Mouse (Mus musculus): ENCODE results near the gene Arf1. TPM values are rescaled to one million over a fixed set of nuclear protein-coding genes. Genes with fewer than 3 reads are reported as not detected.

The Arf1 gene
- polyA plus RNA-seq, 1 experiment from 2014 or later = 622 TPM

GRCm38 (mm10) chr11:59176921-59177320 is 51.1 kb downstream of the Arf1 start:
- Histone ChIP-seq H3K36me3 (no peaks in the 10 kb centered on the region), H3K4me3 (peak overlapping the region; percentile 16), H3K9ac (no peak overlapping the region), H3K9me3 (no peaks in the 10 kb centered on the region), H3K4me2 (peak overlapping the region; percentile 13; the same call in 1 of the 2 replicates), H3K27me3 (peaks cover 85% of the 10 kb centered on the region), H3K27ac (no peak overlapping the region), H3K4me1 (replicated peaks) (no peaks in the 10 kb centered on the region; the same call in 1 of the 2 replicates)
- ATAC-seq (ENCODE audit: low FRiP score) = no peak
- 10% methylated on average over 34 of the region's 34 CpGs for WGBS

- Histone ChIP-seq H3K4me3 (peak overlapping the region; percentile 16), H3K4me1 (replicated peaks) (no peaks in the 10 kb centered on the region; the same call in 1 of the 2 replicates), H3K36me3 (no peaks in the 10 kb centered on the region), H3K27ac (no peak overlapping the region), H3K27me3 (peaks cover 82% of the 10 kb centered on the region), H3K9ac (no peak overlapping the region), H3K4me2 (peak overlapping the region; percentile 13; the same call in 1 of the 2 replicates), H3K9me3 (no peaks in the 10 kb centered on the region)
- no peak for ATAC-seq (ENCODE audit: low FRiP score)
- 3% methylated on average over 48 of the region's 48 CpGs for WGBS
Measured at GRCm38 (mm10) chr11:59176475-59176874, 51.6 kb downstream of the Arf1 start.

DNA sequence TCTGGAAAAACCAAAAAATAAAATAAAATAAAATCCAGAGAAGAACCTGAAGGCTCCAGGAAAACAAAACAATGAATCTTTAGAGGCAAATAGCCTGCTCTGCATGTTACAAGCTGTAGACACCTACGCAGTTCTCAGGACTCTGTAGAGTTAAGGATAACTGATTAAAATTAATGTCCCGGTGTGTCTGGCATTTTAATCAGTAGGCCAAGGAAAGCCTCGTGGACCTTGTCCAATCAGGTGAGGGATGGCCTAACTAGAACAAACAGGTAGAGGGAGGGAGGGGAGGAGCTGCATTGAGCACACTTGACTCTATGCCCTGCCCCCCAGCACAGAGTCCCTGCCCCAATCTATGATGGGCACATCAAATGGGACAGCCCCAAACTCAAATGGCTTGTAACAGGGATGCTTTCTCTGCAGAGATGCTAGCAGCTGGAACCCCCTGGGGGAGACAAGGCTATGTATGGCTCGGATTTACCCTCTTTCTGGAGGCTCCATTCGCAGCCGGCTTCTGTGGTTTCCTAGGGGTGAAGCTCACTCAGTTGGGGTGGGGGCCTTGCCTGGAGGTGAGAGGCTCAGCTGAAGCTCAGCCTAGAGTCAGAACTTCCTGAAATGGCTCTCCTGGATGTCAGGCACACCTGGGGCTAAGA is 53.8 kb downstream of the Arf1 start:
- ATAC-seq (ENCODE audit: low FRiP score) = no peak
- H3K27me3 ChIP-seq = peaks cover 72% of the 10 kb centered on the region
- no peak overlapping the region for H3K9ac ChIP-seq
- no peaks in the 10 kb centered on the region; the same call in 1 of the 2 replicates for H3K4me1 ChIP-seq (replicated peaks)
- H3K4me3 ChIP-seq = no peak overlapping the region
- H3K27ac ChIP-seq = no peak overlapping the region
- H3K4me2 ChIP-seq = no peak overlapping the region
- no peaks in the 10 kb centered on the region for H3K9me3 ChIP-seq
- WGBS = 49% methylated on average over 6 of the region's 6 CpGs
- H3K36me3 ChIP-seq = no peaks in the 10 kb centered on the region

DNA sequence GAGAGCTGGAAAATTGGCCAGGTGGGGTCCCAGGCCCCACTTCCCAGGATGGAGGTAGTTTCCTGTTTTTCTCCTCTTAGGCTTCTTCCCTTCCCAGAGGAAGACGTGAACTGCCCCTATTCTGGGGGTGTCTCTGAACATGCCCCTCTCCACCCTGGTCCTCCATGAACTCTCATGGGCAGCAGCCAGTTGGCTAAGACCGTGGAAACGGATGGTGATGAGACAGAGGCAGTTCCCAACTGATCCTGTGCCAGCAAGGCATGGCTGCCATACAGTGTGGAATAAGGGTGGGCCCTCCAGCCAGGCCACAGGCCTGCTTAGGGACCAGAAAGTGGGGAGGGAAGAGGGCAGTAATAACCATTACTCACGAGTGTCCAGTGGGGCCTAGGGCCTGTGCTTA is 57.5 kb downstream of the Arf1 start:
- Histone ChIP-seq H3K4me2 (no peak overlapping the region), H3K36me3 (no peaks in the 10 kb centered on the region), H3K27ac (no peak overlapping the region), H3K9ac (no peak overlapping the region), H3K4me3 (no peak overlapping the region), H3K4me1 (replicated peaks) (no peaks in the 10 kb centered on the region), H3K27me3 (peaks cover 39% of the 10 kb centered on the region), H3K9me3 (no peaks in the 10 kb centered on the region)
- no peak for ATAC-seq (ENCODE audit: low FRiP score)
- WGBS = 78% methylated on average over 4 of the region's 4 CpGs

GRCm38 (mm10) chr11:59169807-59170206 is 58.3 kb downstream of the Arf1 start:
- H3K4me3 ChIP-seq = no peak overlapping the region
- 80% methylated on average over 3 of the region's 3 CpGs for WGBS

GRCm38 (mm10) chr11:59165616-59166241 is 62.3 kb downstream of the Arf1 start:
- peaks cover 8% of the 10 kb centered on the region; the same call in 1 of the 2 replicates for H3K27me3 ChIP-seq
- ATAC-seq (ENCODE audit: low FRiP score) = no peak
- peaks cover 22% of the 10 kb centered on the region for H3K4me1 ChIP-seq (replicated peaks)
- H3K9me3 ChIP-seq = no peaks in the 10 kb centered on the region
- H3K4me2 ChIP-seq = no peak overlapping the region
- no peak overlapping the region for H3K4me3 ChIP-seq
- H3K36me3 ChIP-seq = peaks cover 4% of the 10 kb centered on the region; the same call in 1 of the 2 replicates
- H3K9ac ChIP-seq = no peak overlapping the region
- H3K27ac ChIP-seq = 0 out of 2 replicates have a peak overlapping the region, but pooled peaks have one; percentile 35
- 37% methylated on average over 2 of the region's 2 CpGs for WGBS

More at GRCm38 (mm10) chr11:59169807-59170206, 58.3 kb downstream of the Arf1 start:
- Histone ChIP-seq H3K9ac (0 out of 2 replicates have a peak overlapping the region, but pooled peaks have one; percentile 10), H3K36me3 (no peaks in the 10 kb centered on the region), H3K4me1 (replicated peaks) (no peaks in the 10 kb centered on the region), H3K27ac (no peak overlapping the region), H3K9me3 (no peaks in the 10 kb centered on the region), H3K27me3 (peaks cover 32% of the 10 kb centered on the region), H3K4me2 (no peak overlapping the region)
- ATAC-seq (ENCODE audit: low FRiP score) = no peak

DNA sequence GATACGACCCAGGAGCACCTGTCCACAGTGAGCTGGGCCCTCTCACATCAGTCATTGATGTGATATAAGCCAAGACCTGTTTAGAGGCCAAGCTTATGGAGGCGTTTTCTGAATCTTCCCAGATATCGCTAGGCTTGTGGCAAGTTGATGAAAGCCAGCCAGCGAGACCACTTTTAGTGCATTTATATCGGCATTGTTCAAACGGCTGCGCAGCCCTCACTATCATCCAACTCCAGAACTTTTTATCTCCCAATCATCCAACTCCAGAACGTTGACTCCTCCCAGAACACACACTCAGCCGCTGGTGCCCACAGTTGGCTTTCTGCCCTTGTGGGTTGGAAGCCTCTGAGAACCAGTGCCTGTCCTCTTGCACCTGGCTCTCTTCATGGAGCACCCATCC is 63.7 kb downstream of the Arf1 start:
- Histone ChIP-seq H3K4me1 (replicated peaks) (peaks cover 22% of the 10 kb centered on the region), H3K4me3 (peak overlapping the region; percentile 69)

DNA sequence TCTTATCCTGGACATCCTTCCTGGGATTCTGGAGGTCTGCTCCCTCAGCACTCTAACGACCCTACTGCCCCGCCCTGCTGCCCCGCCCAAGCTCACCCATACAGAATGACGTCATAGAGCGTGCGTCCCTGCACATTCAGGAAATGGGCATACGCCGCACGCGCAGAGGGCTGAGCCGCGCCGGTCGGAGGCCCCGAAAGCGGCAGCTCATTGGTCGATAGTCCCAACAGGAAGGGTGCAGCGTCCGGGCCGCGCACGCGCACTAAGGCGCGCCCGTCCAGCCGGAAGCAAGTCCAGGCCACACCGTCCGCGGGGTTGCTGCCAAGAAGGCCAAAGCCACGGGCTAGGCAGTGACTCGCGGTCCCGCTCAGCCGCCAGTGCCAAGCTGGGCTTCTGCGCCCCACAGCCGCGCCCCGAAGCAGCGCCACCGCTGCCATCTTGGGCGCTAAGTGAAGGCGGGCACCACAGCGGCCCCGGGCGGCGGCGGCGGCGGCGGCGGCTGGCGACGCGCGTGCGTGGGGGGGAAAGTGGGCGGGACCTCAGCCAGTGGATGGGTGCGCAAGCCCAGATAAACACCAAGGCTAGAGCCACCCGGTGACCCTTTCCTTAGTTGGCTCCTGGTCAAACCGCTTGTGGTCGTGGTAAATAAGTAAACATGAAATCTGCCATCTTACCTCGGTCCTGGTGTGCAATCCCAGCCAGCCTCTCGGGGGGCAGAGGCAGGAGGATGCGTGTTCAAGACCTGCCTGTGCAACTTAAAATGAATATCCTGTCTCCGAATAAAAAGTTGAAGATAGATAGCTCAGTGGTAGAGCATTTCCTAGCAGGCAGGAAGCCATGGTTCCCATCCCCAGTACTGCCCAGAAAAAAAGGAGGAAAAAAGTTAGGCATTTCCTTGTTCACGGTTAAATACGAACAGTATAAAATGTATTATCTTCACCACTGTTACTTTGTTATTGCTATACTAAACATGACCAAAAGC is 64.5 kb downstream of the Arf1 start, which contains the start of gene Iba57:
TSS of gene Iba57 (minus strand) at position 485 of the 982 bp plus-strand sequence.
- Histone ChIP-seq H3K36me3 (peaks cover 12% of the 10 kb centered on the region; the same call in 1 of the 2 replicates), H3K9ac (peak within 1 kb of the TSS; percentile 89), H3K9me3 (no peaks in the 10 kb centered on the region), H3K27ac (peak within 1 kb of the TSS; percentile 100), H3K4me2 (peak within 1 kb of the TSS; percentile 73), H3K4me1 (replicated peaks) (peaks cover 22% of the 10 kb centered on the region), H3K4me3 (peak within 1 kb of the TSS; percentile 69), H3K27me3 (peaks cover 5% of the 10 kb centered on the region; the same call in 1 of the 2 replicates)
- ATAC-seq (ENCODE audit: low FRiP score) = peak; percentile 98
- 3% methylated on average over 68 of the region's 68 CpGs for WGBS

More for the DNA sequence above, 63.7 kb downstream of the Arf1 start:
- ATAC-seq (ENCODE audit: low FRiP score) = no peak
- Histone ChIP-seq H3K36me3 (peaks cover 6% of the 10 kb centered on the region; the same call in 1 of the 2 replicates), H3K4me2 (peak overlapping the region; percentile 73), H3K27me3 (peaks cover 5% of the 10 kb centered on the region; the same call in 1 of the 2 replicates), H3K9me3 (no peaks in the 10 kb centered on the region), H3K27ac (peak overlapping the region; percentile 100), H3K9ac (0 out of 2 replicates have a peak overlapping the region, but pooled peaks have one; percentile 89)
- 93% methylated on average over 9 of the region's 9 CpGs for WGBS

GRCm38 (mm10) chr11:59162443-59163254 is 65.4 kb downstream of the Arf1 start:
- Histone ChIP-seq H3K4me2 (peak overlapping the region; percentile 73), H3K36me3 (peaks cover 21% of the 10 kb centered on the region), H3K27ac (peak overlapping the region; percentile 100), H3K9ac (peak overlapping the region; percentile 72), H3K9me3 (no peaks in the 10 kb centered on the region), H3K4me3 (peak overlapping the region; percentile 69), H3K27me3 (no peaks in the 10 kb centered on the region), H3K4me1 (replicated peaks) (peaks cover 22% of the 10 kb centered on the region)
- 63% methylated on average over 9 of the region's 9 CpGs for WGBS
- ATAC-seq (ENCODE audit: low FRiP score) = peak; percentile 62
